Mouse (Mus musculus): Measurements from ENCODE around the gene Iqgap3.

DNA sequence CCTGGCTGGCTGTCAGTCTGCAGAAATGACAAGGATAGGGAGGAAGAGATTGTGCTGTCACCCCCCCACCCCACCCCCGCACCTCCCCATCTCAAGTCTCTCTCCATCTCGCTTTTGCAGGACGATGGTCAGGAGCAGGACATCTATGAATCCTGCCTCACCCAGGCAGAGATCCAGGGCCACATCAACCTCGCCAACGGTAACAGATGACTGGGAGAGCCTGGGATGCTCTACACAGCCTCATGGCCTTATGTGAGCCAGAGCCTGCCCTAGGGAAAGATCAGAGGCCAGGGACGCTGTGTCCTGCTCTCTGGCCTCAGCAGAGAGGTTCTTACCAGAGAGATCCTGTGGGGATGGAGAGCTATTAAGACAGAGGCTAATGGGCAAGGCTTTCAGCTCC, 8.8 kb downstream of the Iqgap3 start:
- TF ChIP-seq FLI1 (IDR thresholded peaks at IDR 0.05; ENCODE audit: low read length) (no peak), GATA1 (IDR thresholded peaks at IDR 0.05; ENCODE audit: borderline replicate concordance, low read length) (no peak)
